Mouse (Mus musculus) ES-Bruce4 (cell line): ENCODE measurements around the gene Gm17268. TPM values are rescaled to one million over a fixed set of nuclear protein-coding genes. Genes with fewer than 3 reads are reported as not detected.

Source experiments
- H3K27ac ChIP-seq: 2 replicates; pipeline ENCODE4 v1.5.1; 2012; ENCODE audit warnings: low read length, inconsistent platforms; ENCODE audit not compliant: insufficient read depth
- H3K27me3 ChIP-seq: 2 replicates; pipeline ENCODE4 v1.6.1; 2012; ENCODE audit warnings: mild to moderate bottlenecking, low read length, inconsistent platforms; ENCODE audit not compliant: control insufficient read depth, poor library complexity, insufficient read depth, severe bottlenecking
- H3K36me3 ChIP-seq: 2 replicates; pipeline ENCODE4 v1.6.1; 2012; ENCODE audit warnings: inconsistent platforms, mild to moderate bottlenecking, low read length, moderate library complexity; ENCODE audit not compliant: control insufficient read depth, poor library complexity, insufficient read depth, severe bottlenecking
- H3K4me1 ChIP-seq: one replicate; pipeline ENCODE4 v1.8.1; 2011; ENCODE audit warnings: low read length; ENCODE audit not compliant: control insufficient read depth, insufficient read depth
- H3K4me3 ChIP-seq: 2 replicates; pipeline ENCODE4 v1.5.1; 2011; ENCODE audit warnings: low read depth, mild to moderate bottlenecking, low read length
- H3K9ac ChIP-seq: 2 replicates; pipeline ENCODE4 v1.6.1; 2012; ENCODE audit warnings: low read depth, mild to moderate bottlenecking, inconsistent platforms; ENCODE audit not compliant: poor library complexity, severe bottlenecking
- H3K9me3 ChIP-seq: replicated peaks from 2 replicates; pipeline ENCODE4 v1.6.1; 2012; ENCODE audit warnings: mild to moderate bottlenecking, low read length, inconsistent platforms; ENCODE audit not compliant: control insufficient read depth, poor library complexity, insufficient read depth, severe bottlenecking
- CTCF ChIP-seq: IDR thresholded peaks from one replicate; pipeline ENCODE4 v1.8.1; 2011; ENCODE audit warnings: low read depth, low read length
- EP300 ChIP-seq: IDR thresholded peaks from 2 replicates; pipeline ENCODE4 v1.6.1; 2011; ENCODE audit warnings: low read depth, low read length; ENCODE audit not compliant: insufficient read depth
- POLR2A ChIP-seq: IDR thresholded peaks from one replicate; pipeline ENCODE4 v1.8.1; 2011; ENCODE audit warnings: low read length; ENCODE audit not compliant: insufficient read depth
- polyA plus RNA-seq: library from polyadenylated mRNA; stranded (reverse); fragments of >200 nt; gene quantifications from 2 replicates; pipeline ENCODE4 v1.2.4, GENCODE M21; 2011; ENCODE audit warnings: low read depth; ENCODE audit not compliant: missing spikeins, insufficient read depth, insufficient read length

Gm17268 gene
- polyA plus RNA-seq, 1 experiment, result not detected

DNA sequence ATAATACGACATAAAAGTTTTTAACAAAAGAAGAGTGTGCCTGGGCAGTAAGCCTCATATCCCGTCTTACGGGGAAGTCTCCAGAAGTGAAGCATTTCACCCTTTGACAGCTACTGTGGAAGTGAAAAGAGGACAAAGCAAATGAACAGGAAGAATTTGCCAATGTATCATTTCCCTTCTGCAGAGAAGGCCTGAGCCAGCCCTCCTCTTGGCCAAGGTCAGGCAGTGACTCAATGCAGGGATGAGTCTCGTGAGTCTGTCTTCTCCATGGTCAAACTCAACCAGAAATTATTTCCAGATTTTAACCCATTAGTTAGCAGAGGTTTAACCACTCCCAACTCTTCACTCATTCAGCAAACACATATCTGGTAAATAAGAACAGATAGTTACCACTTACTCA lies 14.6 kb downstream of the Gm17268 start:
- Histone ChIP-seq H3K4me1 (no peaks in the 10 kb centered on the region), H3K36me3 (no peaks in the 10 kb centered on the region), H3K9me3 (no peaks in the 10 kb centered on the region), H3K27me3 (no peaks in the 10 kb centered on the region), H3K4me3 (no peak overlapping the region), H3K9ac (no peak overlapping the region), H3K27ac (no peak overlapping the region)
- TF ChIP-seq POLR2A, result no peak
- TF ChIP-seq EP300, result no peak
- TF ChIP-seq CTCF, result no peak

- no peak overlapping the region for H3K9ac ChIP-seq
- H3K27ac ChIP-seq, result no peak overlapping the region
- TF ChIP-seq EP300 (no peak), CTCF (no peak), POLR2A (no peak)
- no peaks in the 10 kb centered on the region for H3K9me3 ChIP-seq
- H3K4me3 ChIP-seq, result no peak overlapping the region
- H3K36me3 ChIP-seq, result no peaks in the 10 kb centered on the region
- no peaks in the 10 kb centered on the region for H3K27me3 ChIP-seq
- no peaks in the 10 kb centered on the region for H3K4me1 ChIP-seq
Observed at GRCm38 (mm10) chr11:82022504-82023056, 15.8 kb downstream of the Gm17268 start.

- Histone ChIP-seq H3K4me3 (no peak overlapping the region), H3K4me1 (no peaks in the 10 kb centered on the region), H3K36me3 (no peaks in the 10 kb centered on the region), H3K9ac (no peak overlapping the region), H3K27me3 (no peaks in the 10 kb centered on the region), H3K27ac (no peak overlapping the region), H3K9me3 (no peaks in the 10 kb centered on the region)
- TF ChIP-seq CTCF, result no peak
Observed at GRCm38 (mm10) chr11:82021406-82021805, 17.0 kb downstream of the Gm17268 start.

DNA sequence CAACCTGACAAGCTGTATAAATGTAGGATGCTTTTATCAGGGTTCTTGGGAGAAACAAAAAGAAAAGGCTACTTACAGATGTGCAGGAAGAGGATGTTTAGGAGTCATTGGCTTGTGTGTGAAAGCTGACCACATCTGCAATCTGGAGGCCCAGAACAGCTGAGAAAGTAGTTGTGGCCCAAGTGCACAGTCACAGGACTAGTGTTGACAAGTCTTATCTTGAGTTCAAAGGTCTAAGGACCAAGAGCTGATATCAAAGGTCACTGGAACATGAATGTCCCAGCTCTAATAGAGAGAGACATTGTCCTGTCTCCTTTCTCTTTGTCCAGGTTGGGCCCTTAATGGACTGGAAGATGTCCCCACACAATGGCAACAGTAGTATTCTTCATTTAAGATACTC lies 18.6 kb downstream of the Gm17268 start:
- H3K9me3 ChIP-seq, result no peaks in the 10 kb centered on the region
- no peaks in the 10 kb centered on the region for H3K27me3 ChIP-seq
- no peaks in the 10 kb centered on the region for H3K4me1 ChIP-seq
- no peak overlapping the region for H3K9ac ChIP-seq
- H3K27ac ChIP-seq, result no peak overlapping the region
- no peak overlapping the region for H3K4me3 ChIP-seq
- H3K36me3 ChIP-seq, result no peaks in the 10 kb centered on the region
- TF ChIP-seq POLR2A (no peak), EP300 (no peak), CTCF (no peak)

DNA sequence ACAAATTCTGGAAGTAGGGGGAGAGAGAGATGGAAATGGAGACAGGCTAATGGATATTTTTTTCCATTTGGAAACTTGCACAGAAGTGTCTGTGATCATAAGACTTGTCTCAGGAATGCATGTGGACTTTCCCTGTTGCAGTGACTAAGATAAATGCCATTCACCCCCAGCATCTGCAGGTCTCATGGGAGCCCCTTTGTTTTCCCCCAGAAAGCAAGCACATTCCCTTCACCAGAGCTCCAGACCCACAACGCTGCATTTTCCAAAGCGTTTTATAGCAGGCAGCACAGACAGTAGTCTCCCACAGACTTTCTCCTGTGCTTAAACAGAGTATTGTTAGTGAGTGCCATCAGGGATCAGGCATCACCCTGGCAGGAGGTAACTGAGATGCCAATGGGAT lies 19.0 kb downstream of the Gm17268 start:
- H3K27me3 ChIP-seq, result no peaks in the 10 kb centered on the region
- no peak for TF ChIP-seq CTCF
- TF ChIP-seq EP300, result no peak
- no peak for TF ChIP-seq POLR2A

GRCm38 (mm10) chr11:82016181-82016780 lies 22.1 kb downstream of the Gm17268 start:
- H3K4me3 ChIP-seq, result no peak overlapping the region
- TF ChIP-seq POLR2A (no peak), EP300 (no peak), CTCF (no peak)

More for the DNA sequence above, 19.0 kb downstream of the Gm17268 start:
- Histone ChIP-seq H3K27ac (no peak overlapping the region), H3K9me3 (no peaks in the 10 kb centered on the region), H3K4me3 (no peak overlapping the region), H3K9ac (no peak overlapping the region), H3K36me3 (no peaks in the 10 kb centered on the region), H3K4me1 (no peaks in the 10 kb centered on the region)

More at GRCm38 (mm10) chr11:82016181-82016780, 22.1 kb downstream of the Gm17268 start:
- H3K9ac ChIP-seq, result no peak overlapping the region
- H3K27ac ChIP-seq, result no peak overlapping the region
- no peaks in the 10 kb centered on the region for H3K36me3 ChIP-seq
- no peaks in the 10 kb centered on the region for H3K27me3 ChIP-seq
- H3K4me1 ChIP-seq, result no peaks in the 10 kb centered on the region
- peaks cover 4% of the 10 kb centered on the region; the same call in 1 of the 2 replicates for H3K9me3 ChIP-seq
